Mouse (Mus musculus) myocyte (in vitro differentiated cells): ENCODE results near the gene Mtx1. TPM values are rescaled to one million over a fixed set of nuclear protein-coding genes. Genes with fewer than 3 reads are reported as not detected.
"Not testable (repeated sequence)": the region's sequence is repeated elsewhere in the genome, so short reads cannot be mapped to it uniquely, and the experiment has no call there.

Experiments used
- H3K27me3 ChIP-seq: one replicate; pipeline ENCODE4 v1.6.1; 2011; ENCODE audit not compliant: control insufficient read depth, insufficient read depth, insufficient read length
- H3K36me3 ChIP-seq: one replicate; pipeline ENCODE4 v1.6.1; 2011; ENCODE audit not compliant: control insufficient read depth, insufficient read depth
- H3K4me2 ChIP-seq: one replicate; pipeline ENCODE4 v1.6.1; 2011; ENCODE audit warnings: low read depth, control low read depth
- H3K4me3 ChIP-seq: one replicate; pipeline ENCODE4 v1.5.1; 2011; ENCODE audit warnings: mild to moderate bottlenecking, control low read depth, moderate library complexity
- H3K79me2 ChIP-seq: one replicate; pipeline ENCODE4 v1.6.1; 2011; ENCODE audit not compliant: control insufficient read depth, insufficient read depth
- H3ac ChIP-seq: one replicate; pipeline ENCODE4 v1.6.1; 2011; ENCODE audit not compliant: control insufficient read depth, insufficient read length
- CEBPB ChIP-seq: IDR thresholded peaks from 2 replicates; pipeline ENCODE4 v1.6.1; 2011; ENCODE audit warnings: mild to moderate bottlenecking, moderate library complexity; ENCODE audit not compliant: poor library complexity, insufficient read depth, severe bottlenecking
- E2F4 ChIP-seq: IDR thresholded peaks from one replicate; pipeline ENCODE4 v1.6.1; 2011; ENCODE audit warnings: mild to moderate bottlenecking, control low read depth, moderate library complexity; ENCODE audit not compliant: insufficient read depth
- MAX ChIP-seq: IDR thresholded peaks from one replicate; pipeline ENCODE4 v1.6.1; 2011; ENCODE audit warnings: low read depth, mild to moderate bottlenecking, control low read depth
- MYOD1 ChIP-seq, 3 experiments: IDR thresholded peaks; one replicate each; pipeline ENCODE4 v1.6.1; 2011; ENCODE audit warnings: control low read depth in 2 of 3, low read depth in 2 of 3, mild to moderate bottlenecking in 2 of 3, moderate library complexity in 1 of 3; ENCODE audit not compliant: insufficient read length in 2 of 3, control insufficient read depth in 1 of 3
- MYOG ChIP-seq, 3 experiments: IDR thresholded peaks; one replicate each; pipeline ENCODE4 v1.6.1; 2011; ENCODE audit warnings: control low read depth in 2 of 3, low read depth in 2 of 3, mild to moderate bottlenecking in 2 of 3; ENCODE audit not compliant: insufficient read length in 2 of 3, control insufficient read depth in 1 of 3, insufficient read depth in 1 of 3
- POLR2A ChIP-seq: IDR thresholded peaks from one replicate; pipeline ENCODE4 v1.6.1; 2011; ENCODE audit warnings: low read depth, mild to moderate bottlenecking, control low read depth, moderate library complexity; ENCODE audit not compliant: insufficient read length
- POLR2AphosphoS2 ChIP-seq: IDR thresholded peaks from one replicate; pipeline ENCODE4 v1.6.1; 2011; ENCODE audit warnings: low read depth, control low read depth; ENCODE audit not compliant: insufficient read length
- REST ChIP-seq: IDR thresholded peaks from one replicate; pipeline ENCODE4 v1.6.1; 2011; ENCODE audit warnings: mild to moderate bottlenecking, control low read depth, moderate library complexity; ENCODE audit not compliant: insufficient read depth, insufficient read length
- SRF ChIP-seq: IDR thresholded peaks from one replicate; pipeline ENCODE4 v1.6.1; 2011; ENCODE audit warnings: low read depth; ENCODE audit not compliant: control insufficient read depth, insufficient read length
- TCF12 ChIP-seq: IDR thresholded peaks from one replicate; pipeline ENCODE4 v1.6.1; 2011; ENCODE audit warnings: mild to moderate bottlenecking, control low read depth; ENCODE audit not compliant: poor library complexity, insufficient read depth, severe bottlenecking
- TCF3 ChIP-seq: IDR thresholded peaks from one replicate; pipeline ENCODE4 v1.6.1; 2011; ENCODE audit warnings: low read depth, control low read depth; ENCODE audit not compliant: insufficient read length
- USF1 ChIP-seq: IDR thresholded peaks from one replicate; pipeline ENCODE4 v1.6.1; 2011; ENCODE audit warnings: low read depth, mild to moderate bottlenecking, control low read depth, moderate library complexity
- polyA plus RNA-seq: library from polyadenylated mRNA; unstranded; fragments of >200 nt; fragmentation: generic; extraction: Trizol; gene quantifications from one replicate; pipeline ENCODE4 v1.2.1, GENCODE M21; 2012; ENCODE audit warnings: missing spikeins

Mtx1 gene
- polyA plus RNA-seq, 1 experiment: 114 TPM

DNA sequence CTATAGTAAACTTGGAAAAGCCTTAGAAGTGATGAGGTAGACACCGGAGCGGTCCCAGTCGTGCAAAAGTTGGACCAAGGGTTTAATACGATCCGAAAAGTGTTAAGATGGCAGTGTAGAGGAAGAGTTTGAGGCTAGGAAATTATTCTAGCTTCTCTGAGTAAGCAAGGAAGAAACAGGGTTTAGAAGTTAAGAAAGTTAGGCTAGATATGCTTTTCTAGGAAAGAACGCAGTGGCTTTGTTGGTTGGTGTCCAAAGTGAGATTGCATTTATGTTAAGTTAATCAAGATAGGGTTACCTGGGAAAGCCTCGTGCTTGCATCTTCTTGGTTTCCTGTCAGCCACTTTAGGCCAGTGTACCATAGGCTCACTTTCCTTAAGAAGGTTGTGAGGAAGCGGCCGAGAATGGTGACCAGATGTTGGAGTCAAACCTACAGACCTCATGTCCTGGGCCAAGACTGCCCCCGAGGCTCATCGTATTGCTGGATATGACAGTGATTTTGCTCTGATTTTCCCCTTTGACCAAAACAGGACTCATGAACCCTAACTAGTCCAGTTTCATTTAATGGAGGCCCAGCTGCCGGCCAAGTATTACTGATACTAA lies 61.5 kb downstream of the Mtx1 start:
- TF ChIP-seq SRF (no peak), CEBPB (no peak), TCF12 (no peak), MYOG (IDR thresholded peaks at IDR 0.05; ENCODE audit: control insufficient read depth in 1 of 3, insufficient read depth in 1 of 3, insufficient read length in 2 of 3, low read depth in 2 of 3) (no peak), MYOD1 (IDR thresholded peaks at IDR 0.05; ENCODE audit: control insufficient read depth in 1 of 3, insufficient read length in 2 of 3, low read depth in 2 of 3) (no peak)
- peaks cover 21% of the 10 kb centered on the region for H3K79me2 ChIP-seq

GRCm38 (mm10) chr3:89164506-89165267 lies 62.2 kb downstream of the Mtx1 start, which contains the start of gene Clk2:
Clk2 (plus strand) TSS chr3:89164795.
- Histone ChIP-seq H3K36me3 (peaks cover 21% of the 10 kb centered on the region), H3ac (peak within 1 kb of the TSS; percentile 47), H3K27me3 (peaks cover 3% of the 10 kb centered on the region), H3K4me2 (peak within 1 kb of the TSS; percentile 97), H3K4me3 (peak within 1 kb of the TSS; percentile 71), H3K79me2 (peaks cover 21% of the 10 kb centered on the region)
- TF ChIP-seq USF1 (peak; percentile 46), POLR2AphosphoS2 (peak; percentile 76), CEBPB (no peak), TCF3 (no peak), MYOG (IDR thresholded peaks at IDR 0.05; ENCODE audit: control insufficient read depth in 1 of 3, insufficient read depth in 1 of 3, insufficient read length in 2 of 3, low read depth in 2 of 3) (peak in 1 of 3 experiments; percentile 4), POLR2A (peak; percentile 82)

More for the DNA sequence above, 61.5 kb downstream of the Mtx1 start:
- Histone ChIP-seq H3K27me3 (no peaks in the 10 kb centered on the region), H3K4me3 (peak overlapping the region; percentile 71), H3K36me3 (peaks cover 27% of the 10 kb centered on the region), H3K4me2 (peak overlapping the region; percentile 97), H3ac (peak overlapping the region; percentile 47)

GRCm38 (mm10) chr3:89163643-89164245 lies 63.1 kb downstream of the Mtx1 start:
- peaks cover 8% of the 10 kb centered on the region for H3K27me3 ChIP-seq
- H3K4me3 ChIP-seq: peak overlapping the region; percentile 71
- peak overlapping the region; percentile 77 for H3K4me2 ChIP-seq
- H3ac ChIP-seq: no peak overlapping the region
- peaks cover 15% of the 10 kb centered on the region for H3K36me3 ChIP-seq
- TF ChIP-seq MAX: no peak
- peaks cover 21% of the 10 kb centered on the region for H3K79me2 ChIP-seq

DNA sequence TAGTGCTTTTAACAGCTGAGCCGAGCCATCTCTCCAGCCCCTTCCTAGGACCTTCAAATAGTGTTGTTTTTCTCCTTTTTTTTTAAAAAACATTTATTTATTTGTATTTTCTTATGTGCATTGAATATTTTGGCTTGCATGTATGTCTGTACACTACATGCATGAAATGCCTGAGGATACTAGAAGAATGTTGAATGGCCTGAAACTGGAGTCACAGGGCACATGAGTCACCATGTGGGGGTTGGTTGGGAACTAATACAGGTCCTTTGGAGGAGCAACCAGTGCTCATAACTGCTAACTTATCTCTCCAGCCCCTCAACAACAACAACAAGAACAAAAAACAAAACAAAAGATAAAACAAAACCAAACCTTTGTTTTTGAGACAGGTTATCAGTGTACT lies 63.8 kb downstream of the Mtx1 start:
- no peak overlapping the region for H3ac ChIP-seq
- peaks cover 14% of the 10 kb centered on the region for H3K27me3 ChIP-seq
- peaks cover 12% of the 10 kb centered on the region for H3K36me3 ChIP-seq
- H3K79me2 ChIP-seq: peaks cover 21% of the 10 kb centered on the region
- no peak overlapping the region for H3K4me3 ChIP-seq
- peak overlapping the region; percentile 32 for H3K4me2 ChIP-seq
- TF ChIP-seq POLR2AphosphoS2 (no peak), USF1 (peak; percentile 95), TCF12 (no peak), MYOD1 (IDR thresholded peaks at IDR 0.05; ENCODE audit: control insufficient read depth in 1 of 3, insufficient read length in 2 of 3, low read depth in 2 of 3) (no peak), SRF (no peak)

DNA sequence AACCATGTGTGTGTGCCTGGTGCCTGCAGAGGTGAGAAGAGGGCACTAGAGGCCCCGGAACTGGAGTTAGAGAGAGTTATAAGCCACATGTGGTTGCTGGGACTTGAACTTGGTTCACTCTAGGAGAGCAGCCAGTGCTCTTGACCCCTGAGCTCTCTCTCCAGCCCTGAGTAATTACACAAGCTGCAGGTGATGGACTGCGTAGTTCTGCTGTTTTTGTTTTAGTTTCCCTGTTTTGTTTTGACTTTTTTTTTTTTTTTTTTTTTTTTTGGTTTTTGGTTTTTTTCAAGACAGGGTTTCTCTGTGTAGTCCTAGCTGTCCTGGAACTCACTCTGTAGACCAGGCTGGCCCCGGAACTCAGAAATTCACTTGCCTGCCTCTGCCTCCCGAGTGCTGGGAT lies 65.1 kb downstream of the Mtx1 start:
- H3ac ChIP-seq: no peak overlapping the region
- peaks cover 16% of the 10 kb centered on the region for H3K27me3 ChIP-seq
- H3K36me3 ChIP-seq: no peaks in the 10 kb centered on the region
- no peak for TF ChIP-seq SRF
- TF ChIP-seq REST: no peak
- no peak for TF ChIP-seq TCF3
- TF ChIP-seq USF1: no peak
- no peak for TF ChIP-seq E2F4
- TF ChIP-seq MYOG (IDR thresholded peaks at IDR 0.05; ENCODE audit: control insufficient read depth in 1 of 3, insufficient read depth in 1 of 3, insufficient read length in 2 of 3, low read depth in 2 of 3): no peak
- no peak for TF ChIP-seq MAX
- no peak for TF ChIP-seq CEBPB
- TF ChIP-seq TCF12: no peak
- no peak for TF ChIP-seq POLR2AphosphoS2
- TF ChIP-seq MYOD1 (IDR thresholded peaks at IDR 0.05; ENCODE audit: control insufficient read depth in 1 of 3, insufficient read length in 2 of 3, low read depth in 2 of 3): no peak
- no peak for TF ChIP-seq POLR2A
- peaks cover 16% of the 10 kb centered on the region for H3K79me2 ChIP-seq
- H3K4me3 ChIP-seq: no peak overlapping the region
- no peak overlapping the region for H3K4me2 ChIP-seq

DNA sequence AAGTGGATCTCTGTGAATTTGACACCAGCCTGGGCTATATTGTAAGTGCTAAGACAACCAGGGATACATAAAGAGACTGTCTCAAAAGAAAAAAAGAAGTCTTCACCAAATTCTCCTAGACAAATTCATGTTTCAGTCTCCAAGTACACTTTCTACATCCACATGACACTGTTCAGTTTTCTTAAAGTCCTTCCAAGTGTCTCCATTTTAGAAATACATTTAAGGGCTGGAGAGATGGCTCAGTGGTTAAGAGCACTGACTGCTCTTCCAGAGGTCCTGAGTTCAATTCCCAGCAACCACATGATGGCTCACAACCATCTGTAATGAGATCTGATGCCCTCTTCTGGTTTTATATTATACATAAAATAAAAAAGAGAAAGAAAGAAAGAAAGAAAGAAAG lies 65.7 kb downstream of the Mtx1 start:
- H3K4me3 ChIP-seq, H3K36me3 ChIP-seq, H3K4me2 ChIP-seq, H3ac ChIP-seq: not testable (repeated sequence)
- Histone ChIP-seq H3K79me2 (peaks cover 12% of the 10 kb centered on the region), H3K27me3 (peaks cover 17% of the 10 kb centered on the region)
